Mouse (Mus musculus): ENCODE measurements around the gene Iltifb.
"Not testable (repeated sequence)": the region's sequence is repeated elsewhere in the genome, so short reads cannot be mapped to it uniquely, and the experiment has no call there.

Iltifb gene

DNA sequence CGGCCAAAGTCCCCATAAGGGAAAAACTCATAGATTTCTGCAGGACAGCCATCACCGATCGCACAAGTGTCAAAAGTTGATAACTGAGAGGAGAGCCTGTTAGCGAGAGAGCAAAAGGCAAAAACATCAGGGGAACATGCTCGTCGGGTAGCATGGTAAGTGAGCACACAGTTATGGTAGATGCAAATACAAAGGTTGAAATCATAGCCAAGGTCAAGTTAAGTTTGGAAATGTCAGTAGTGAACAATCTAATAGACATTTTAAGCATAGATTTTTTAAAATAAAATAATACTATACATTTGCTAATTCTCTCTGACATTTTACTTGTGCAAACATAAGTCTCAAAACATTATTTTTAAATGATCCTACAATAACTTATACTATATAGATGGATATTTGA lies at the start of gene Iltifb:
Gene Iltifb, minus strand, starts transcription at position 101 of the 400 bp plus-strand sequence.
- no peak for DNase-seq

- DNase-seq, result not testable (repeated sequence)
Measured at GRCm38 (mm10) chr10:118343155-118343554, 48.3 kb upstream of the Iltifb start, which contains the start of gene Gm9046. Gene Gm9046 (minus strand): TSS chr10:118343255.

DNA sequence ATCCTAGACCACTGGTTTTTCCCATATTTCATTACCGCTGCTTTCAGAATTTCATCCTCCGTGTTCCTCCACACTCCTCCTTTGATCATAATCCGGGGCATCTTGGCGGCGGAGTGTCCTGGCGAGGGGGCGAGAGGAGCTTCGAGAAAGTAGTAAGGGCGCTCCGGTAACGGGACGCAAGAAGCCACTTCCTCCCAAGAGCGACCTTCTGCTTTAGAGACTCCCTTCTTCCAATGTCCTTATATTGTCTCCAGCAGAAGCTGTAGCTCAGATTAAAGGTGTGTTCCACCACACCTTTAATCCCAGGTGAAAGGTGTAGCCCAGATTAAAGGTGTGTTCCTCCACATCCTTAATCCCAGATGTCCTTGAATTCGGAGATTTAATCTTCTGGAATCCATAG lies 42.9 kb upstream of the Iltifb start, which contains the start of gene Gm9045:
Gene Gm9045, minus strand, starts transcription at position 101 of the 400 bp plus-strand sequence.
- DNase-seq, result not testable (repeated sequence)

DNA sequence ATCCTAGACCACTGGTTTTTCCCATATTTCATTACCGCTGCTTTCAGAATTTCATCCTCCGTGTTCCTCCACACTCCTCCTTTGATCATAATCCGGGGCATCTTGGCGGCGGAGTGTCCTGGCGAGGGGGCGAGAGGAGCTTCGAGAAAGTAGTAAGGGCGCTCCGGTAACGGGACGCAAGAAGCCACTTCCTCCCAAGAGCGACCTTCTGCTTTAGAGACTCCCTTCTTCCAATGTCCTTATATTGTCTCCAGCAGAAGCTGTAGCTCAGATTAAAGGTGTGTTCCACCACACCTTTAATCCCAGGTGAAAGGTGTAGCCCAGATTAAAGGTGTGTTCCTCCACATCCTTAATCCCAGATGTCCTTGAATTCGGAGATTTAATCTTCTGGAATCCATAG lies 37.5 kb upstream of the Iltifb start, which contains the start of gene Gm9044:
Gene Gm9044, minus strand, starts transcription at position 101 of the 400 bp plus-strand sequence.
- DNase-seq, result not testable (repeated sequence)

- DNase-seq, result not testable (repeated sequence)
Measured at GRCm38 (mm10) chr10:118326869-118327268, 32.0 kb upstream of the Iltifb start, which contains the start of gene Gm9040. Gene Gm9040 (minus strand): TSS chr10:118326969.

DNA sequence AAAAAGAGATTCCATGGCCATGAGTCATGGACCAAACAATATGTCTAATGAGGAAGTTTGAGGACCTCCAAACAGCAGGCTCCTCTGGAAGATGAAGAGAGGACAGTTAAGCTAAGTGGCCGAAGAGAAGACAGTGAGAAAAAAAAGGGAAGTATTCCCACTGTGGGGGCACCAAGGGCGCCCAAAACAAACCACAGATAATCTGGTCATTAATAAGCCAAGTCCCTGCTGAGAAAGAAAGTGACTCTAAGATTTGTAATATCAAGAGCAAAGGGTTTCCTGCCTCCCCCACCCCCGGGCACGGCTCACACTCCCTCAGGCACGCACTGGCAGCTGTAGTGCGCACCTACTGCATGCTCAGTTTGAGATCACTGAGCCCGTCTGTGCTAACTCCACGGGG lies 24.2 kb upstream of the Iltifb start:
- no peak for DNase-seq

- DNase-seq, result not testable (repeated sequence)
Measured at GRCm38 (mm10) chr10:118302133-118302532, 7.3 kb upstream of the Iltifb start.

GRCm38 (mm10) chr10:118283016-118283415 lies 11.8 kb downstream of the Iltifb start:
- not testable (repeated sequence) for DNase-seq

DNA sequence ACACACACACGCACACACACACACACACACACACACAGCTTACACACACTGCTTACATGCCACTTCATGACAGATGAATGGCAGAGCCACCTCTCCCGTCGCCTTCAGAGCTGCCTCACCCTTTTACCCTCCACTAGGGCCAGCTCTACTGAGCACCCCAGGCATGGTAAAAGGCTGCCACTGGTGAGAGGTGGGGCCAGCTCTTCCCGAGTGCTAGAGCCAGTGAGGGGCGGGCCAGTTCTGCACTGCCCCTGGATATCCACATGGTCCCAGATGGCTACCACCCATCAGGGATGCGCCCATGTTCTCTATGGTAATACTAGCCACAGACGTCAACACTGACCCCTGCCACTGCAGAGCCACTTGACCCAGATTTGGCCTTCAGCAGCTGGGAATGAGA lies 12.3 kb downstream of the Iltifb start:
- DNase-seq, result not testable (repeated sequence)

DNA sequence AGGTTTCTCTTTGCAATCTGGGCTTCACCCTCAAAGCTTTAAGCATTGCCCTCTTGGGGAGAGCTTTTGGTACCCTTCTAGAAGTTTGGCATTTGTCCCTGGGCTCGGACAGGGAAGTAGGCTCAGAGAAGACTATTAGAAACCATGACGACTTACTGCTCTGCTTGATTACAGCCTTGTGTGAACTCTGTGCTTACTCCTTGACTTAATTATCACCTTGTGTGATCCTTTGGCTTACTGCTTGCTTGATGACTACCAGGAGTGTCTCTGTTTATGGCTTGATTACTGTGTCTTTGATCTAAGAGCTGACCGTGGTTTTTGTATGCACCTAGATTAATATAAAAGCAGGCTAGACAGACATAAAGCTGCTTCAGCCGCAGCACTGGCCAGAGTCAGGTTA lies 16.8 kb downstream of the Iltifb start:
- not testable (repeated sequence) for DNase-seq

GRCm38 (mm10) chr10:118271416-118271815 lies 23.4 kb downstream of the Iltifb start:
- not testable (repeated sequence) for DNase-seq

DNA sequence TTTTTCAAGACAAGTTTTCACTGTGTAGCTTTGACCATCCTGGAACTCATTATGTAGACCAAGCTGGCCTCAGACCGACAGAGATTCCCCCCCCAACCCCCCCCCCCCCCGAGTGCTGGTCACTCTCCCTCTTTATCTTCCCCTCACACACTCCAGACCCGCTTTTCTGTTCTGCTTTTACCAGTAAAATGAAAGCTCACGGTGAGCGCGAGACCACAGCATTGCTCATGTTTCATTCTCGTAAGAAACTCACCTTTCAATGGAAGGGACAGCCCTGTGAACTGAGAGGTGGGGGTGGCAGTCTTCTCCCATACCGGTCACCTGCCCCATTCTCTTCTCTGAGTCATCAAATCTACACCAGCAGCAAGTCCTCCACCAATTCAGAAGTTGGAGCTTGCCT lies 26.0 kb downstream of the Iltifb start:
- not testable (repeated sequence) for DNase-seq

GRCm38 (mm10) chr10:118258388-118258787 lies 36.5 kb downstream of the Iltifb start, which contains the start of gene Gm32802:
Gene Gm32802 (plus strand): TSS chr10:118258688.
- DNase-seq, result not testable (repeated sequence)

DNA sequence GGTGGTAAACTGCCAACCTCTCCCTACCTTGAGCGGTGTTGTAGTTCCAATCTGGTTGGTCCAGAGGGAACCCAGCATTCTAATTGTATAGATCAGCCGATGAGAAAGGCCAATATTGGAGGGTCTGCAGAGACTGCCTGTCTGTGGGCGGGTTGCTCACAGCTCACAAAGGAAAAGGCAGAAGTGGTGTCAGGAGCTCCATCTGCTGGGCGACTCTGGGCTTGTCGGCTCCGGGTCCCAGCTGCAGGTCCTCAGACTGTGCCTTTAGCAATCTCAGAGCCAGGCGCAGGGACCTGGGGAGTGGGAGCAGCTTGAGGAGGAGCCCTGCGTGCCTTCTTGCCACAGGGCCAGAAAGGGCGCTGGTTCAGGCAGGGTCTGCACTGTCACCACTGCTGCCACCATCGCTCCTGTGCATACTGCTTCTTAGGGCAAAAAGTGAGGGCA lies 44.0 kb downstream of the Iltifb start:
- DNase-seq, result peak; percentile 36

GRCm38 (mm10) chr10:118249006-118249595 lies 45.7 kb downstream of the Iltifb start:
- not testable (repeated sequence) for DNase-seq

DNA sequence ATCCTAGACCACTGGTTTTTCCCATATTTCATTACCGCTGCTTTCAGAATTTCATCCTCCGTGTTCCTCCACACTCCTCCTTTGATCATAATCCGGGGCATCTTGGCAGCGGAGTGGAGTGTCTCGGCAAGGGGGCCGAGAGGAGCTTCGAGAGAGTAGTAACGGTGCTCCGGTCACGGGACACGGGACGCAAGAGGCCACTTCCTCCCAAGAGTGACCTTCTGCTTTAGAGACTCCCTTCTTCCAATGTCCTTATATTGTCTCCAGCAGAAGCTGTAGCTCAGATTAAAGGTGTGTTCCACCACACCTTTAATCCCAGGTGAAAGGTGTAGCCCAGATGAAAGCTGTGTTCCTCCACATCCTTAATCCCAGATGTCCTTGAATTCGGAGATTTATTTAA lies 54.2 kb downstream of the Iltifb start, which contains the start of gene Gm32717:
Gene Gm32717, minus strand, starts transcription at position 101 of the 400 bp plus-strand sequence.
- not testable (repeated sequence) for DNase-seq
